Mouse (Mus musculus) layer of hippocampus, adult 11-12 months (tissue): ENCODE measurements around the gene Fanca.
"Not testable (repeated sequence)": the region's sequence is repeated elsewhere in the genome, so short reads cannot be mapped to it uniquely, and the experiment has no call there.

ENCODE experiments used
- DNase-seq: peaks from one replicate; pipeline ENCODE4 v3.0.0; 2022; ENCODE audit warnings: low spot score

Fanca gene

DNA sequence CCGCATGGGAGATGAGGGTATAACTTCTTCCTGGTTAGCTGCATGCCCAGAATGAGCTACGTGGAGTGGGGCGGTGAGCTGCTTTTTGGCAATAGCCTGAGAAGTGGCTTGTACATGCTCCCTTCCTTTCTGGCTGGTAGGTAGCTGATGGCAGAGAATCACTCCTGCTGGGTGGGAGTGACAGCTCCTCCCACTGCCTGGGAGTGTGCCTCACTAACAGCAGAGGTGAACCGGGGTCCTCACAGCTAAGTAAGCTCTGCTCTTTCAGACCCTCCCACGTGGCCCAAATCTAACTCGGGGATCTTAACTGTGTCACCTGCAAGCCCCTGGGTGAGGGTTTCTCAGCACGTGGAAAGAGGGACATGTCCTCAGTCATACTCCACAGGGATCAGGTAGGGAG lies 85.8 kb downstream of the Fanca start:
- DNase-seq: no peak

DNA sequence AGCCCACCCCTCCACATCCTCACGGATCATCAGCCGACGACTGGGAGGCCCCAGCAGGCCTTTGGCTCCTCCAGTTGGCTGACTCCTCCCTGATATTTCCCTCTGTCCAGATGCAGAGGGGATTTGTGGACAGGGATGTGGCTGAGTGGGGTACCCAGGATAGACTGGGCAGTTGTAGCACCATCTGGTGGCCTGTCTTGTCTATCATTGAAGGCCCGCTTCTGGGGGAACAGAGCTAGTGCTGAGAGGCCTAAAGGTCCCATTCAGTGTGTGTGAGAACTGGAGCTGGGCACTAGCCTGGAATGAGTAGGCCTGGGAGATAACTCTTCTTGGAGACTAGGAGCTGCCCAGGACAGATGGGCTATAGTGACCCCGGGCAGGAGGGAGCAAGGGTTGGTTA lies 86.6 kb downstream of the Fanca start:
- no peak for DNase-seq

DNA sequence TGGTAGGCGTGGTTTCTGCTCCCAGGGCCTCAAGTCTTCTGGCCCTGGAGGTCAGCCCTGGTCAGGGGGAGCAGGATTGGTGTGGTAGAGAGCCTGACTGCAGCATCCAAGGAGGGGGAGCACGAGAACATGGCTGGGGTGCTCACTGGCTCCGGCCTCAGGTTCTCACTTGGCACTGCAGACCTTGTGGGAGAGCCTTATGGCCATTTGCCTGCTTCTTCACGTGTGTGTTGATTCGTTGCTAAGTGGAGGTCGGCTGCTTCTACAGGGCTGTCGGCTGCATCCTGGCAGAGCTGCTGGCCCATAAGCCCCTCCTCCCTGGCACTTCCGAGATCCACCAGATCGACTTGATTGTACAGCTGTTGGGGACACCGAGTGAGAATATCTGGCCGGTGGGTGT lies 88.0 kb downstream of the Fanca start:
- DNase-seq: not testable (repeated sequence)

DNA sequence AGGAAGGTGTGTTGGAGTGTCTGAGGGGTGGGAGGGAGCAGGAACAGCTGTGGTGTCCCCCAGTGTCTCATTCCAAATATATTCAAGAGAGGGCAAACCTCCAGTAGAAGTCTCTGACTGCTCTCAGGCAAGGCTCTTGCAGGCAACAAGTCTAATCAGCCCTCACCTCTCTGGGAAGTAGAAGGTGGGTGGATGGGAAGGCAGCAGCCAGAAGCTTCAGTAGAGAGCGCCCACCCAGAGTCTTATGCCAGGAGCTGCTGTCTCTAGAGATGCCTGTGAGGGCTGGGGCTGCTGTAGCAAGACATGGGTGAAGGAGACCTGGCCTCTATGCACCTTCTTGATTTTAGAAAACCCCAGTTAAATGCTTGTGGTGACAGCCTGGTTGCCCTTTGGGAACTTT lies 90.0 kb downstream of the Fanca start:
- DNase-seq: no peak

DNA sequence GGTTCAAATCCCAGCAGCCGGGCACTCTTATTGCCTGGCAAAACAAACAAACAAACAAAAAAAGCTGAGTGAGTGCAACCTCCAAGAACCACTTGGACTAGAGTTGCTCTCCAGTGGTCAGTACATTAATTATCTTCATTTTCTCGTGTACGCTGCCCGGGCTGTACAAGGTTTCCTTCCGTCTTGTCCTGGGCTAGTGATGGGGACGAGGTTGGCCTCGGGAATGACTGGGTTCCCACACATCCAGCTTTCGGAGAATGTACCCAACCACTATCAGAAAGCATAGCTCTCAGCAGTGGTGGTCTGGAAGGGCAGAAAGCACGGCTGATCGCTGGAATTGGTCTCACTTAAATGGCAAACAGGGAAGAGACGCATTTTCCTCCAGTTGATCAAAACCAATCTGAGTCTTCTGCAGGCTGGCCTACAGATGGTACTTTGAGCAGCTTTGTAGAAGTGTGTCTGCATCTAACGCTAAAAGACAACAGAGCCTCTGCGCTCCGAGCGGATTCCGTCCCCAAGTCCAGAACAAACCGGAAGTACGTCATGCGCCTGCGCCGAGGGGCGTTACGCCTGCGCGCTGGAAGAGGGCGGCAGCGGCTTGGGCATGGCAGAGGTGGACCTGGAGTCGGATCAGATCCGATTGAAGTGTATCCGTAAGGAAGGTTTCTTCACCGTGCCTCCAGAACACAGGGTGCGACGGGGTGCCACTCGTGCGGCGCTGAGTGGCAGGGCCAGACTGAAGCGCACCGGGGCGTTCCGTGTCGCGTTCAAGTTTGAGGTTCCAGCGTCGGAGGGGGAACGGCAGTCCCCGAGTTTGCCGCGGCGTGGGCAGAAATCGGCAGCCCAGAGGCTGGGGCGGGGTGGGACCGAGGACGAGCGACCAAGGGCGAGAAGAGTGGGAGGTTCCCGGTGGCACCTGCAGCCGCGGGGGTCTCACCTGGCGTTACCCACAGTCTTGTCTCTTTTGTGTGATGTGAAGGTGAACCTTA lies 93.8 kb downstream of the Fanca start, which contains the start of gene Cdk10:
Cdk10 (plus strand) TSS at position 565 of the 989 bp plus-strand sequence.
- peak; percentile 92 for DNase-seq

DNA sequence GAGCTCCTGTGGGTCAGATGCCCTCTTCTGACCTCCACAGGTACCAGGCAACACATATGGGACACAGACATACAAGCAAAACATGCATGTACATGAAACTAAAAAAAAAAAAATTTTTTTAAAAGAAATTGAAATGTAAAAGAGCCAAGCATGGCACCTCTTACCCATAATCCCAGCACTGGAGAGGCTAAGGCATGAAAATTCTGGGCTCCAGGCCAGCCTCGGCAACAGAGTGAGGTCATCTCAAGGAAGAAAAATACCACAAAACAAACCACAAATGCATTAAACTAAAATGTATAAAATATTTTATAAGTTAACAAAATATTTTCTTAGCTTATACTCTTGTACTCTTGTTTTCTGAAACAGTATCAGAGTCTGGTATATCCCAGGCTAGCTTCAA lies 97.5 kb downstream of the Fanca start:
- no peak for DNase-seq
